Mouse (Mus musculus): ENCODE data around the gene Prss40.
"Not testable (repeated sequence)": the region's sequence is repeated elsewhere in the genome, so short reads cannot be mapped to it uniquely, and the experiment has no call there.

Prss40 gene

DNA sequence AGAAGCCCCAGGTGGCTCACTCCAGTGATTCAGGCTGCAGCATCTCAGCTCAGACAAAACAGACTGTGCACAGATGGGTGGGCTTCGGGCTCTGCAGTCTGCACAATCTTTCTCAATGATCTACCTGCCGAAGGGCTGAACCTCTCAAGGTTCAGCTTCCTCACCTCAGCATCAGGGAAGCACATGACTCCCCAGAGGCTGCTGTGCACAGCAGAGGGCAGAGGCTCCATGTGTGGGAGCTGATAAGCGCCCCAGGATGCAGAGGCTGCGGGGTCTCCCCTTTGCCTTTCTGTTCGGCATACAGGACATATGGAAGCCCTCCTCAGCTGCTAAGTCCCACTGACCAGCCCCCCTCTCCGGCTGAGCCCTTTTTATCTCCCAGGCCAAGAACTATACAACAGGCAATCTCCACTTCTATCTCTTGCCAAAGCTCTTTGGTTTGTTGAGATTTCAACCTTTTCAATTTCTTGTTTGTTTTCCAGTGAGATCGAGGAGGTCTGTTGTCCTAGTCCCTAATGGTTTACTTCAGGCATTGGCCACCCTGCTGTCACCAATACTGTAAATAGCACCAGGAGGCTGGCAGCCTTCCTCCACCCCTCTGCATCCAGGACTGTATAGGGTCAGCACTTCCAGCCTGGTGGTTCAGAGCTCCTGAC, 25.6 kb downstream of the Prss40 start, which contains the start of gene Cfc1:
Cfc1 (plus strand) TSS at position 606 of the 656 bp plus-strand sequence.
- not testable (repeated sequence) for DNase-seq (ENCODE audit: low spot score)

DNA sequence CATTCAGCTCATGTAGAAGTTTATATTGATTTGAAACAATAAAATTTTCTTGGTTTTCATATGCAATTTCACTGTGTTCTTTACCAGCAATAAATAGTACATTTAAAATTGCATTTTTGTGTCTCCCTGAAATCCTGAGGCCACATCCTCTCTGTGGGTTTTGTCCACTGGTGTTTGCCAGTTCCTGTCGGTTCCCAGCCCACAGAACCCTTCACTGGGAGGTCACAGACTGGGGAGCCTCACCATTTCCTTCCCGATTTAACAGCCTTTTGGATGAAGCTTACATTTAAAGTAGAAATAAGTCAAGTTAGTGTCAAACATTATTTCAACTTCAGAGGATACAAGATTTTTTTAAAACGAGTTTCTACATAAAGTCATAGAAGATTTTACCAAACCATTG, 26.2 kb downstream of the Prss40 start:
- DNase-seq (ENCODE audit: low spot score): not testable (repeated sequence)

DNA sequence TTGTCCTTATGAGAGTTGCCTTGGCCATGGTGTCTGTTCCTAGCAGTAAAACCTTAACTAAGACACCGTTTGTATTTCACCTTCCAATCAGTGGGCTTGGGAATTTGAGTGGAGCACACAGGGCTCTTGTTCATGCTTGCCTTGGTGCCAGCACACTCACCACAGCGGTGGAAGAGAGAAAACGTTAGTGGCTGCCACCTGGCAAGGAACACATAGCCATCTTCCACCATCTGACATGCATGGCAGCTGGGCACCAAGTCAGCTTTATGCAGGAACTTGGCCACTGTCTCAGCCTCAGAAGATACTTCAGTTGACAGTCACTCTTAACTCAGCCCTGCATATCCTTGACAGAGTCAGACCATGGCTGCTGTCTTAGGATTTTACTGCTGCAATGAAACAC, 37.1 kb downstream of the Prss40 start:
- no peak for DNase-seq (ENCODE audit: low spot score)

DNA sequence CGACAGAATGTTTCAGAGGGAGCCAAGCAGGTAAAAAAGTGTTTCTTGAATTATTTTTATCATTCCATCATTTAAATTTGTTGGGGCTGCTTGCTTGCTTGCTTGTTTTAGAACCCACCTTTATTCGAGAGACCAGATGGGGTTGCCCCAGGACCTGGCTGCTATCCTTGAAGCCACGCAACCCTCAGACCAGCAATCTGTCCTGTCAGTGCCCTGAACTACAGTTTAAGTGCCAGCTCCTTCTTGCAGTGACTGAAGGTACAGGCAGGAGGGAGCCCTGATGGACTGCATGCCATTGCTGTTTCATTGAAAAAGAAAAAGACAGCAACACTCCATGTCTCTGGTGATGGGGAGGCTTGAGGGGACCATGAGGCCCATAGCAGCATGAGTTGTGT, 37.9 kb downstream of the Prss40 start:
- no peak for DNase-seq (ENCODE audit: low spot score)

DNA sequence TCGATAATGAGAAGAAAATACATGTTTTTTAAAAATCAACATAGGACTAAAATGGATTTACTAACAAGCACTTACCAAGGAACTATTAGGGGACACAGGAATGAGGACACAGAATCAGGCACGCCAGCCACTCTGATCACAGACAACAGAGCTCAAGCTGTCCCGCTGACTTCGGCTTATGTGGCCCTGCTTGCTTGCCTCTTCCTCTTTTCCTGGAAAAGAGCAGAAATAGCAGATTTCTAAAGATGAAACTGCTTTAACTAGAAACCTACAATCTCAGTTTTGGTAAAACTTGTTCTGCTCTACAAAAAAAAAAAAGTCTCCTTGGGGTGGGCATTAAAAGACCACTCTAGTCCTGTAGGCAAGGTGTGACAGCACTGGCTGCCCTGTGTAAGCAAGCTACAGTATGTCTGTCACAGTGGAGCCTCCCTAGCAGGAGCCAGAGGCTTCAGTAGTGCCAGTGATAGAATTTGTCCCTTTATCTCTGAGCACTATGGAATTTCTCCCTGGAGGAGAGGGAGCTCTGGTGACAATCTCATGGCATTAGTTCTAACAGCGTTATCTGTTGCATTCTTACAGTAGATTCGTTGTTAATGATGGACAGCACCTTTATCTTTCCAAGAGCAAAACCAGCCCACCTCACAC, 38.4 kb downstream of the Prss40 start:
- DNase-seq (ENCODE audit: low spot score): no peak

DNA sequence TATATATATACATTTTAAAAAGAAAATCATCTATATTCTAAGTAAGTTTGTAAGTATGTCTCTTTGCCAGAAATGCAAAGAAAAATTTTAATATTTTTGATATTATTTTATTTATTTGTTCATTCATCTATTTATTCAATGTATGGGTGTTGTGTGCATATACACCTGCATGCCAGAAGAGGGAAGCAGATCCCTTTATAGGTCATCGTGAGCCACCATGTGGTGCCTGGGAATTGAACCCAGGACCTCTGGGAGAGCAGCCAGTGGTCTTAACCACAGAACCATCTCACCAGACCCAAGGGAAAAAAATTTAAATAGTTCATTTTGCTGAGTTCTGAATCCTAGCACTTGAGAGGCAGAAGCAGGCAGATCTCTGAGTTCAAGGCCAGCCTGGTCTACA, 42.5 kb downstream of the Prss40 start:
- no peak for DNase-seq (ENCODE audit: low spot score)

DNA sequence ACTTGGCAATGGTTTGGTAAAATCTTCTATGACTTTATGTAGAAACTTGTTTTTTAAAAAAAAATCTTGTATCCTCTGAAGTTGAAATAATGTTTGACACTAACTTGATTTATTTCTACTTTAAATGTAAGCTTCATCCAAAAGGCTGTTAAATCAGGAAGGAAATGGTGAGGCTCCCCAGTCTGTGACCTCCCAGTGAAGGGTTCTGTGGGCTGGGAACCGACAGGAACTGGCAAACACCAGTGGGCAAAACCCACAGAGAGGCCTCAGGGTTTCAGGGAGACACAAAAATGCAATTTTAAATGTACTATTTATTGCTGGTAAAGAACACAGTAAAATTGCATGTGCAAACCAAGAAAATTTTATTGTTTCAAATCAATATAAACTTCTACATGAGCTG, 42.9 kb downstream of the Prss40 start:
- DNase-seq (ENCODE audit: low spot score): not testable (repeated sequence)

DNA sequence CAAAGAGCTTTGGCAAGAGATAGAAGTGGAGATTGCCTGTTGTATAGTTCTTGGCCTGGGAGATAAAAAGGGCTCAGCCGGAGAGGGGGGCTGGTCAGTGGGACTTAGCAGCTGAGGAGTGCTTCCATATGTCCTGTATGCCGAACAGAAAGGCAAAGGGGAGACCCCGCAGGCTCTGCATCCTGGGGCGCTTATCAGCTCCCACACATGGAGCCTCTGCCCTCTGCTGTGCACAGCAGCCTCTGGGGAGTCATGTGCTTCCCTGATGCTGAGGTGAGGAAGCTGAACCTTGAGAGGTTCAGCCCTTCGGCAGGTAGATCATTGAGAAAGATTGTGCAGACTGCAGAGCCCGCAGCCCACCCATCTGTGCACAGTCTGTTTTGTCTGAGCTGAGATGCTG, 43.4 kb downstream of the Prss40 start:
- not testable (repeated sequence) for DNase-seq (ENCODE audit: low spot score)

DNA sequence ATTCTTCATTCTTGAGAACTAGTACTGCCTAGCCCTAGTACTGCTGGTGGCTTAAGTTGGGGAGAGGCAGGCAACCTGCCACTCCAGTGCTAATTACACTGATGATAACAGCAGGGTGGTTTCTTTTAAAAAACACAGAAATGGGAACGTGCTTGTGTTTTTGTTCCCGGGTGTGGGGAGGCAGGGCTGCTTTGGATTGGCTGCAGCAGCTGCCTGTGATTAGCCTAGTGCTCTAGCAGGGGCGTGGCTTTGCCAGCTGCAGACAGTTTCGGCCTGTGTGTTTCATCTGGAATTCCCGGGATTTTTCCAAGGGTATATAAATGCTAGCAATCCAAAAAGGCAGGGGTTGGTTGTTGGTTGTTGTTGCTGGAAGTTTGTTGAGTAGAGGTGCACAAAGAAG, 44.1 kb downstream of the Prss40 start:
- no peak for DNase-seq (ENCODE audit: low spot score)

DNA sequence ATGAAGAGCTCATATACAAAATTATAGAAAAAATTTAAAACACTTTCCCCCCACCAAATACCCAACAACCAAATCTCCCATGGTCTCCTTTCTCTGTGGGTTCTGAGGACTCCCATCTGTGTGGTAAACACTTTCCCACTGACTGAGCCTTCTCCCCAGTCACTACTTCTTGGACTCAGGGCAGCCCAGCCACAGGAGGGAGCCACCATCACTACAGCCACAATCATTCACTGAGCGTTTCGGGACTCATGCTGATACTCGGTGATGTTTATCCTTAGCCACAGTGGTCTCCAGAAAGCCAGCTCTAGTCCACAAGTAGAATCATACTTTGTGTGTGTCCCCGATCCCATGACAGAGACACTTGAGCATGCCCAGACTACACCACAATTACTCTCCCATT, 47.7 kb downstream of the Prss40 start:
- DNase-seq (ENCODE audit: low spot score): no peak

DNA sequence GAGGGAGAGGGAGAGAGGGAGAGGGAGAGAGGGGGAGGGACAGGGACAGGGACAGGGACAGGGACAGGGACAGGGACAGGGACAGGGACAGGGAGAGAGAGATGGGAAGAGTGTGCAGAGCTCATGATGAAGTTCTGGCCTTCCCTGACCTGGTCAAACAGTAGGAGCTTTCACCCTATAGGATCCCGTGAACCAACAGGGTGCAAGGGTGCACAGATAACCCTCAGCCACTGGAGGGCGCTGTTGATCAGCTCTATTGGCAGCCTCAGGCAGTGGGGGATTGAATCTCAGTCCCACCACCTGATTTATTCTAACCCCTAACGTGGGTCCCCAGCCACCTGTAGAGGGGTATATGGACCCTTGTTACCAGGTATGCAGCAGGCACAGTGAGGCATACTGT, 49.7 kb downstream of the Prss40 start:
- peak; percentile 77 for DNase-seq (ENCODE audit: low spot score)

DNA sequence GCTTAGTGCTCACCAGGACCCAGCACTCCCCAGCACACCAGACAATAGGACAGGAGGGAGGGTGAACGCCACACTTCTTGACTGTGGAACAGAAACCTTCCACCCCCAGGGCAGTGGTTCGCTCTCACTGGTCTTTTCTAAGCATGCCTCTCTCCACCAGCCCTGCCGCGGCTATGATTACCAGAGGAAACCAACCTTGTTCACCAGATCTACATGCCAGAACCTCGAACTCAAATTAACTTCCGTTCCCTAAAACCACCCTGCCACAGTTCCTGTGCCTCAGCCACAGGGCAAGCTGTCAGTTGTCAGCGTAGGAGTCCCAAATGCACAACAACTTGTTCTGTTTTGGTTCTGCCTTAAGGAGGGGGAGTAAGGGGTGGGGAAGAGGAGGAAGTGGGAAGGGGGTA, 50.2 kb downstream of the Prss40 start:
- DNase-seq (ENCODE audit: low spot score): peak; percentile 15

DNA sequence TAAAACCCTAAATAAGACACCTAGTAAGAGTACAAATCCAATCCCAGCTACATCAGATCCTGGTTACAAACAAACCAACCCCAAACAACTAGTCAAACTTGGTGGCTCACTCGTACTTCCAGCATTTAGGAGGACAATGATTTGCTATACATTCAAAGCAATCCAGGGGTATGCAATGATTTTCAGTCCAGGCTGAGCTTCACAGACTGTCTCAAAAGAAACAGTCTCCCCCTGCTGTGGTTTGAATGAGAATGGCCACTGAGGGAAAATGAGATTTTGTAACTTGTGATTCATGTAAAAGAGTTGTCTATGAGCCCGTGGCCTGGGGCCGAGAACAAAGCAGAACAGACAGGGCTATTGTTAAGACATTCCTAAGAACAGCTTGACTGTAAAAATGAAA, 52.8 kb downstream of the Prss40 start:
- DNase-seq (ENCODE audit: low spot score): no peak

DNA sequence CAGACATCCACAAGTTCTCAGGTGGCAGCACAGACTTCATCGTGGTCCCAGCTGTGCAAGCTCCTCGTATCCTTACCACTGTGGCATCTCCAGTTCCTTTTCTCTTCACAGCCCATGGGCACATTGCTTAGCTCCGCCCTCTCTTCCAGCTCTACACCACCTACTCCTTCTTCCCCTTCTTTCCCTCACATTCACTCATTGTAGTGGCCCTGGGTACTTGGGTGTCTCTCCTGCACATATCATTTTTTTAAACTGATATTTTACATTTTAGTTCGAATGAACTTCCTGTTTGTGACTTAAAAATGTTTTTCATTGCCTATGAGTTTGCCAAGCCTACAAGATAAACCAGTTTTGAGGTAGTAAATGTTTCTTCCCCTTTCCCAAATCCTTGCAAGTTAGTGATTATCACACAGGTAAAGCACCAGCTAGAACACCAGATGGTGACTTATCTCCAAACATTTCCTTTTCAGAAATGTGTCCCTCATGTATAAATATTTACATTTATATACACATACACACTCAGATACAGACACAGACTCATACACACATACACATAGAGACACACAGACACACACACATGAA, 54.7 kb downstream of the Prss40 start:
- no peak for DNase-seq (ENCODE audit: low spot score)

DNA sequence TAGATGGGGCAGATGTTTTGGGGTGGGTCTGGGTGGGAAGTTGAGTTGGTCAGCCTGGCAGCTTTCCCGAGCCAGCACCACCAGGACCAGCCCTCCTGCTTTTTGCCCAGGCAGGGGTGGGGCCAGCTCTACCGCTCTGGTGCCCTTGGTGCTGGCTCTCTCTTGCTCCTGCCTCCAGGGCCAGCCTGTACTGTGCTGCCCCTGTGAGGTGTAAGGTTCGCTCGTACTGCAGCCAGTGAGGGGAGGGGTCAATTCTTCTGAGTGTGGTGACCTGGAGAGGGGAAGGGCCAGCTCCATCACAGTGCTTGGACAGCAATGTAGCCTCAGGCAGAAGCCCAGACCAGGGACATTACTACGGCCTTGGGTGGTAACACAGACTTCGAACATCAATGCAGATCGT, 55.4 kb downstream of the Prss40 start:
- no peak for DNase-seq (ENCODE audit: low spot score)

DNA sequence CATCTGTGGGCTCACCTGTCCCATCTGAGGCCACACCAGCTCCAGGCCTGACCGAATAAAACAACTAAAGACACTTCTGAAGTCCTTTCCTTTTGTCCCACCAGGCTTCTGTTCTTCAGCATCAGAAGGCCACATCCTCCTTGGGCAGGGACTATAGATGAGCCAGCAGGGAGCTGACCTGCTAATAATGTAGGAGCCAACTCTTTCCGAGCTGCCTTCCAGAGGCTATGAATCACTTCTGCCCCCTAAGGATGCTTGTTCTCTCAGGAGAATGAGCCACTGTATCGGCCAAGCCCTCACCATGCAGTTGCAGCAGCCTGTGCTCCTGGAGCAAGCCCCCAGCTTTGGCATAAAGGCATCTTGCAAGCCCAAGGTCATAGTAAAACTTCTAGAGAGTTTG, 57.8 kb downstream of the Prss40 start:
- DNase-seq (ENCODE audit: low spot score): no peak
